Comparison of ENCODE assay signal across 26 mouse cellular contexts in the genomic region with DNA sequence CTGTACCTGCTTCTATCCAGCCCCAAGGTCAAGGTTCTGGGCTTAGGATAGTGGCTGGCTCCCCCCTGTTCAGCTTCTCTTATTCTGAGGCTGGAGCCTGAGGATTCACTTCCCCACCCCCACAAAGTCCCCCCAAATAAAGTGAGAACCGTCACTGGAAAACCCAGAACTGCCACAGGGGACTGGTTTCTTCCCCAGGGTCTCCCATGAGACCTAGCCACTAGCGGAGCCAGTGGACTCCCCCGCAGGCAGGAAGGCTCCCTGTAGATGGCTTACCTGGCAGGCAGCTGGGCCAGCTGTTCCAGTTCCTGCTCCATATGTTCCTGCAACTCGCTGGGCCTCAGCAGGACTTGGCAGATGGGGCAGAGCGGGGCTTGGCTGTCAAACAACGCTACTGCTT. TPM values are rescaled to one million over a fixed set of nuclear protein-coding genes. Genes with fewer than 3 reads are reported as not detected.
"Had no signal": no experiment of that assay in that cellular context is flagged by ENCODE, and none has a peak within 500 bp of the region (broad histone marks: within the 10 kb centered on the region; RNA-seq: fewer than 3 reads in every experiment).

No protein-coding gene starts in this region.

- DNase-seq: liver, postnatal 0 days; lung, adult 2 months; lung, postnatal 14 days; lung, postnatal 36 days; midbrain, embryonic 14.5 days; retina, postnatal 1 day; right cerebral cortex, adult 18-20 months; right cerebral cortex, postnatal 25 days; right cerebral cortex, postnatal 4 days; spleen, adult 18-20 months; thymus, adult 18-20 months; thymus, postnatal 14 days; thymus, postnatal 36 days had no signal

- H3K9ac ChIP-seq: liver, postnatal 0 days; lung, embryonic 15.5 days; midbrain, embryonic 12.5 days; neural tube, embryonic 13.5 days; neural tube, embryonic 15.5 days had no signal

- H3K4me3 ChIP-seq: lung, embryonic 15.5 days; midbrain, embryonic 10.5 days; midbrain, embryonic 12.5 days; myocyte; neural tube, embryonic 13.5 days; neural tube, embryonic 15.5 days had no signal

- ATAC-seq: liver, postnatal 0 days; lung, postnatal 0 days; midbrain, embryonic 16.5 days had no signal

- H3K4me2 ChIP-seq: lung, embryonic 15.5 days; midbrain, embryonic 12.5 days; neural tube, embryonic 13.5 days; neural tube, embryonic 15.5 days had no signal

- H3K27ac ChIP-seq: lung, embryonic 15.5 days; macrophage; midbrain, embryonic 10.5 days; midbrain, embryonic 12.5 days; neural tube, embryonic 13.5 days; neural tube, embryonic 15.5 days had no signal

- H3K36me3 ChIP-seq: lung, embryonic 15.5 days; midbrain, embryonic 12.5 days; neural tube, embryonic 13.5 days; neural tube, embryonic 15.5 days had no signal

- H3K9me3 ChIP-seq: lung, embryonic 15.5 days; midbrain, embryonic 10.5 days; midbrain, embryonic 12.5 days; neural tube, embryonic 13.5 days; neural tube, embryonic 15.5 days had no signal

RNA-seq across cellular contexts. Expression of gene Armh1, which starts 55.3 kb away (rescaled TPM):
- total RNA-seq: megakaryocyte progenitor cell, adult 5-6 weeks; megakaryocyte-erythroid progenitor cell, adult 5-6 weeks had no signal
- polyA plus RNA-seq: liver, postnatal 0 days; macrophage; myocyte; neural tube, embryonic 11.5 days; small intestine, adult 2 months had no signal

RNA-seq across cellular contexts. Expression of gene Tmem53, which starts 55.5 kb away (rescaled TPM):
- total RNA-seq: megakaryocyte-erythroid progenitor cell, adult 5-6 weeks had no signal
